In genomic region chr11:44364536-44364935, GRCm38 (mm10) we compare ENCODE assay signal across 18 mouse cellular contexts. TPM values are rescaled to one million over a fixed set of nuclear protein-coding genes. Genes with fewer than 3 reads are reported as not detected.
DNase-seq lines count a peak whose midpoint lies in the region.
"Had no signal": no experiment of that assay in that cellular context is flagged by ENCODE, and none has a peak within 500 bp of the region (broad histone marks: within the 10 kb centered on the region; RNA-seq: fewer than 3 reads in every experiment).

No protein-coding gene starts in this region.

- peak; percentile 47 for DNase-seq in gastrocnemius, adult 18-20 months (ENCODE audit: low spot score)
- no peak for DNase-seq in gastrocnemius, postnatal 36 days
- DNase-seq in kidney, adult 11 months, result peak; percentile 5
- no peak for DNase-seq in kidney, postnatal 4 days
- DNase-seq in adipocyte (ENCODE audit: low spot score), result peak; percentile 44
- DNase-seq in heart, postnatal 4 days, result peak; percentile 8
- DNase-seq in right cerebral cortex, postnatal 25 days, result no peak
- DNase-seq: adrenal gland, postnatal 14 days; cerebellum, adult 9-11 months; kidney, adult 18-20 months; liver, embryonic 13.5 days; retina, postnatal 1 day; thymus, postnatal 25 days had no signal

- intact Hi-C loops in gastrocnemius, postnatal 36 days (cut with DNase I), result no loop called here

RNA-seq across cellular contexts. Expression of gene Il12b, which starts 35.3 kb away (rescaled TPM):
- total RNA-seq in gastrocnemius, adult 18-20 months (2021), result not detected
- not detected for total RNA-seq in gastrocnemius, postnatal 36 days (2021)
- not detected for total RNA-seq in heart, postnatal 4 days (2021)
- total RNA-seq: adrenal gland, postnatal 14 days; G1E; heart, adult 2 months; hindbrain, postnatal 0 days; layer of hippocampus, postnatal 14 days; midbrain, postnatal 0 days had no signal

Comparison
In these comparisons a context has a peak if more than half of its experiments do, and no peak if none do; other contexts are left out.
1. DNase-seq: peak in gastrocnemius, adult 18-20 months (single experiment), kidney, adult 11 months (single experiment), adipocyte (single experiment) and heart, postnatal 4 days (single experiment); none in gastrocnemius, postnatal 36 days (0 of 2), kidney, postnatal 4 days (0 of 2) and right cerebral cortex, postnatal 25 days (single experiment).